Mouse (Mus musculus): ENCODE measurements at regions not wholly inside any gene's neighbourhood (a gene's known extent, or its start where the extent isn't known, plus 50 kb on each side); places are given as distances from the start of the nearest gene placed in this dataset.

- DNase-seq = no peak
- intact Hi-C loops (cut with DNase I) = no loop called here
Observed at GRCm38 (mm10) chr17:16247681-16248080, 416.8 kb upstream of the Rgmb start.

GRCm38 (mm10) chr17:16221253-16221652 lies 390.4 kb upstream of the Rgmb start:
- intact Hi-C loops (cut with DNase I) = no loop called here
- DNase-seq = no peak

- intact Hi-C loops (cut with DNase I) = no loop called here
- no peak for DNase-seq
Observed at GRCm38 (mm10) chr17:16219675-16220566, 389.1 kb upstream of the Rgmb start.

- intact Hi-C loops (cut with DNase I) = no loop called here
Observed at GRCm38 (mm10) chr17:16218623-16219022, 387.8 kb upstream of the Rgmb start.

GRCm38 (mm10) chr17:16216796-16217195 lies 386.0 kb upstream of the Rgmb start:
- DNase-seq = no peak
- intact Hi-C loops (cut with DNase I) = no loop called here

More at GRCm38 (mm10) chr17:16218623-16219022, 387.8 kb upstream of the Rgmb start:
- DNase-seq = peak; percentile 50

GRCm38 (mm10) chr17:16193636-16194035 lies 362.8 kb upstream of the Rgmb start:
- intact Hi-C loops (cut with DNase I) = no loop called here
- no peak for DNase-seq

- intact Hi-C loops (cut with DNase I) = no loop called here
- no peak for DNase-seq
Observed at GRCm38 (mm10) chr17:16180856-16181255, 350.0 kb upstream of the Rgmb start.

GRCm38 (mm10) chr17:16178102-16178501 lies 347.3 kb upstream of the Rgmb start:
- intact Hi-C loops (cut with DNase I) = no loop called here
- DNase-seq = no peak

GRCm38 (mm10) chr17:16176782-16177510 lies 346.1 kb upstream of the Rgmb start:
- intact Hi-C loops (cut with DNase I) = no loop called here
- DNase-seq = peak; percentile 1

- DNase-seq = no peak
- intact Hi-C loops (cut with DNase I) = no loop called here
Observed at GRCm38 (mm10) chr17:16173568-16174105, 342.8 kb upstream of the Rgmb start.

- no peak for DNase-seq
- intact Hi-C loops (cut with DNase I) = no loop called here
Observed at GRCm38 (mm10) chr17:16166731-16167130, 335.9 kb upstream of the Rgmb start.

- no peak for DNase-seq
- intact Hi-C loops (cut with DNase I) = no loop called here
Observed at GRCm38 (mm10) chr17:16158119-16158518, 327.3 kb upstream of the Rgmb start.

- intact Hi-C loops (cut with DNase I) = no loop called here
- DNase-seq = no peak
Observed at GRCm38 (mm10) chr17:16157711-16158110, 326.9 kb upstream of the Rgmb start.

GRCm38 (mm10) chr17:16157135-16157534 lies 326.3 kb upstream of the Rgmb start:
- no peak for DNase-seq
- intact Hi-C loops (cut with DNase I) = no loop called here

- DNase-seq = no peak
- intact Hi-C loops (cut with DNase I) = no loop called here
Observed at GRCm38 (mm10) chr17:16156596-16156995, 325.8 kb upstream of the Rgmb start.

GRCm38 (mm10) chr17:16155587-16155986 lies 324.7 kb upstream of the Rgmb start:
- intact Hi-C loops (cut with DNase I) = no loop called here

More at GRCm38 (mm10) chr17:16155587-16155986, 324.7 kb upstream of the Rgmb start:
- no peak for DNase-seq
